Mouse (Mus musculus) testis, adult 2 months (tissue): ENCODE measurements around the gene Atp8b2. TPM values are rescaled to one million over a fixed set of nuclear protein-coding genes. Genes with fewer than 3 reads are reported as not detected.

Experiments
- H3K27ac ChIP-seq: fragments of 200-500 bp; 2 replicates; pipeline ENCODE4 v1.5.1; 2012; ENCODE audit warnings: low read depth, low read length; ENCODE audit not compliant: control insufficient read depth, insufficient read depth
- H3K27me3 ChIP-seq: fragments of 200-500 bp; 2 replicates; pipeline ENCODE4 v1.6.1; 2012; ENCODE audit warnings: mild to moderate bottlenecking, low read length, moderate library complexity; ENCODE audit not compliant: control insufficient read depth, insufficient read depth
- H3K36me3 ChIP-seq: fragments of 200-500 bp; 2 replicates; pipeline ENCODE4 v1.6.1; 2012; ENCODE audit warnings: mild to moderate bottlenecking, low read length; ENCODE audit not compliant: control insufficient read depth, insufficient read depth
- H3K4me1 ChIP-seq: fragments of 200-500 bp; 2 replicates; pipeline ENCODE4 v1.6.1; 2012; ENCODE audit warnings: low read length; ENCODE audit not compliant: control insufficient read depth, insufficient read depth
- H3K4me3 ChIP-seq: fragments of 200-500 bp; 2 replicates; pipeline ENCODE4 v1.5.1; 2012; ENCODE audit warnings: low read depth, mild to moderate bottlenecking, low read length, moderate library complexity, mixed read lengths; ENCODE audit not compliant: control insufficient read depth
- CTCF ChIP-seq: fragments of 200-500 bp; IDR thresholded peaks from 2 replicates; pipeline ENCODE4 v1.5.1; 2012; ENCODE audit warnings: low read depth, mild to moderate bottlenecking, inconsistent platforms, low read length, moderate library complexity; ENCODE audit not compliant: control insufficient read depth, insufficient read depth, insufficient replicate concordance
- POLR2A ChIP-seq: fragments of 200-500 bp; IDR thresholded peaks from 2 replicates; pipeline ENCODE4 v1.6.1; 2012; ENCODE audit warnings: low read depth, mild to moderate bottlenecking, inconsistent platforms, low read length, moderate library complexity; ENCODE audit not compliant: control insufficient read depth
- polyA plus RNA-seq: library from polyadenylated mRNA; depleted of rRNA; stranded (reverse); fragments of >200 nt; gene quantifications from 2 replicates; pipeline ENCODE4 v1.2.3, GENCODE M21; 2012

Atp8b2 gene
- polyA plus RNA-seq, 1 experiment: 39.9 TPM

DNA sequence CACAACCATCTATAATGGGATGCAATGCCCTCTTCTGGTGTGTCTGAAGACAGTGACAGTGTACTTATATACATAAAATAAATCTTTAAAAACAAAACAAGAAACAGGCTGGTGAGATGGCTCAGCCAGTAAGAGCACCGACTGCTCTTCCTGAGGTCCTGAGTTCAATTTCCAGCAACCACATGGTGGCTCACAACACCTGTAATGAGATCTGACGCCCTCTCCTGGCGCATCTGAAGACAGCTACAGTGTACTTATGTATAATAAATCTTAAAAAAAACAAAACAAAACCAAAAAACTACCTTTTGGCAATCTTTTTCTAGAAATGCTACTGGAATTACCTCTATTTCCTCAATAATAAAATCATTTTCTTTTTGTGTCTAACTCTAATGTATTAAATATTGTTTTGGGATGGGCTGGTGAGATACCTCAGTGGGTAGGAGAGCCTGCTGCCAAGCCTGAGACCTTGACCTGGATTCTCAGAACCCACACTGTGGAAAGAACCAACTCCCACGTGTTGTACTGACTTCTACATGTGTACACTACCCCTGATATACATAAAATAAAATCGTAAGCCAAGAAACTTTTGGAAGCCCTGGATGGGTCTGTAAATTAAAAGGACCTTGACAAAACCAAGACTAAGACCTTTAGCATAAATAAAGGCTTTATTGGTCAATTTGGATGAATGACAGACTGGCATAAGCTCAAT, 31.7 kb upstream of the Atp8b2 start:
- Histone ChIP-seq H3K4me3 (no peak overlapping the region), H3K27ac (no peak overlapping the region), H3K36me3 (no peaks in the 10 kb centered on the region), H3K27me3 (no peaks in the 10 kb centered on the region), H3K4me1 (no peaks in the 10 kb centered on the region; the same call in 1 of the 2 replicates)
- no peak for TF ChIP-seq POLR2A
- no peak for TF ChIP-seq CTCF

DNA sequence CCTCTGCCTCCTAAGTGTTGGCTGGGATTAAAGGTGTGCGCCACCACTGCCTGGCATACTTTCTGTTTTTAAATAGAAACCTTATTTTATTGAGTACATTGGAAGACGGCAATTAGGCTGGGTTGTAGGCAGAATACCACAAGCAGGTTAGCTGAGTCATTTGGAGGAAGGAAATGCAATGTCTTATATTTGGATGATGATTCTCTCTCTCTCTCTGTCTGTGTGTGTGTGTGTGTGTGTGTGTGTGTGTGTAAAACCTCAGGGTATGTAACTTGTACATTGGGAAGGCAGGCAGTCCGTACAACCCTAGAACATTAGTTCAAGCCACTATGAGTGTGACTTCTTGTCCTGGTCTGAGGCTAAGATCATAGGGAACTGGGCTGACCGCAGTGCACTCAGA, 24.5 kb upstream of the Atp8b2 start:
- Histone ChIP-seq H3K36me3 (no peaks in the 10 kb centered on the region), H3K4me3 (no peak overlapping the region), H3K4me1 (no peaks in the 10 kb centered on the region), H3K27me3 (no peaks in the 10 kb centered on the region), H3K27ac (no peak overlapping the region)
- TF ChIP-seq POLR2A: no peak
- no peak for TF ChIP-seq CTCF

DNA sequence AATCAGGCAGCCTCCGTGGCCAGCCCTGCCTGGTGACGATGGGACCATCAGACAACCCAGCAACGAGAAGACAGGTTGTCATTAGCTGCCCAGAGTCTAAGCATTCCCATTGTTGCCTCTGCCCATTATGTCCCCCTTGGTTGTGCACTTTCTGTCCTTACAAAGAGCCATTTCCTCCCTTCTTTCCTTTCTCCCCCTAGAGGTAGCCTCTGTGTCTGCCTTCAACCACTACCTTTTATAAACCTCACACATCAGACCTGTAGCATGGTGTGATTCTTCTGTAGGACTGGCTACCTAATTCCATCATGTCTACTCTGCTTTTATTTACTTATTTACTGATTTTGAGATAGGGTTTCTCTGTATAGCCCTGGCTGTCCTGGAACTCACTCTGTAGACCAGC, 23.9 kb upstream of the Atp8b2 start:
- Histone ChIP-seq H3K4me1 (no peaks in the 10 kb centered on the region), H3K27ac (no peak overlapping the region), H3K36me3 (no peaks in the 10 kb centered on the region), H3K4me3 (no peak overlapping the region), H3K27me3 (no peaks in the 10 kb centered on the region)
- TF ChIP-seq CTCF (no peak), POLR2A (no peak)

DNA sequence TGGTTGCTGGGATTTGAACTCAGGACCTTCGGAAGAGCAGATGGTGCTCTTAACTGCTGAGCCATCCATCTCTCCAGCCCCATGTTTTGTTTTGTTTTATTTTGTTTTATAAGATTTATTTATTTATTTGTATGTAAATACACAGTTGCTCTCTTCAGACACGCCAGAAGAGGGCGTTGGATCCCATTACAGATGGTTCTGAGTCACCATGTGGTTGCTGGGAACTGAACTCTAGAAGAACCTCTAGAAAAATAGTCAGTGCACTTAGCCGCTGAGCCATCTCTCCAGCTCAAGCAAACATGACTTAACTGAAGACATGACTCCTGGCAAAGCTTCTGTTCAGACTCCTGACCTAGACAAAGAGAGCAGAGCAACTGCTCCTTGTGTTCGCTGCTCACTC, 19.1 kb upstream of the Atp8b2 start:
- Histone ChIP-seq H3K4me1 (no peaks in the 10 kb centered on the region), H3K36me3 (no peaks in the 10 kb centered on the region), H3K27me3 (no peaks in the 10 kb centered on the region), H3K27ac (no peak overlapping the region), H3K4me3 (no peak overlapping the region)
- TF ChIP-seq POLR2A (no peak), CTCF (no peak)

DNA sequence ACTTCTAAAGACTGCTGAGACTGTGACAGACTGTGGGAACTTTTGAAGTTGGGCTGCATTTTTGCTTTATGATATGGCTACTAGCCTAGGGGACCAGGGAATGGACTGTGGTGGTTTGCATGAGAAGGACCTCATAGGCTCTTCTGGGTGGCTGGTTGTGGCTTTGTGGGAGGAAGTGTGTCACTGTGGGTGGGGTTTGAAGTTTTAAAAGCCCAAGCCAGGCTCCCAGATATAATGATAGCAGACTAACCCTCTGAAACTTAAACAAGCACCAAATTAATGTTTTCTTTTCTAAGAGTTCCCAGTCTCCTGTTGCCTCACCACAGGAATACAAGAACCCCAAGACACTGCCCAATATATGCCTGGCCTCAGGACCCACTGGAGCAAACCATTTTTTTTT, 13.6 kb upstream of the Atp8b2 start:
- H3K27me3 ChIP-seq: no peaks in the 10 kb centered on the region
- no peaks in the 10 kb centered on the region for H3K4me1 ChIP-seq
- H3K36me3 ChIP-seq: no peaks in the 10 kb centered on the region
- H3K4me3 ChIP-seq: no peak overlapping the region
- H3K27ac ChIP-seq: no peak overlapping the region
- TF ChIP-seq CTCF: no peak
- no peak for TF ChIP-seq POLR2A

DNA sequence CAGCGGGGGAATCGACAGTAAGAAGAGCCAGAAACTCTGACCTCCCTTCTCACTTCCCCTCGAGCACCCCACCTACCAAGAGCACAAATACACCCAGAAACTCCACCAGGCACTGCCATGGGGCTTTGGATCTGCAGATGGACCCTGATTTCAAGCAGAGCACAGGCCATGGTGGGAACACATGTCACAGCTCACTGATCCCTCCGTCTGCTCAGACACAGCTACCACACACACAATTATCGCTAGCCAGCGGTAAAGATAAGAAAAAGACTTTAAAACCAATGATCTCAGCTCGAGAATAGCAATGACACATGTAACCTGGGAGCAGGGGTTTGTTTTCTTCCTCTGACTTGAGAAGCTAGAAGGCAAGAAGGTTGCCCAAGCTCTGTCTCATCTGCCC, 5.2 kb upstream of the Atp8b2 start:
- no peaks in the 10 kb centered on the region for H3K36me3 ChIP-seq

DNA sequence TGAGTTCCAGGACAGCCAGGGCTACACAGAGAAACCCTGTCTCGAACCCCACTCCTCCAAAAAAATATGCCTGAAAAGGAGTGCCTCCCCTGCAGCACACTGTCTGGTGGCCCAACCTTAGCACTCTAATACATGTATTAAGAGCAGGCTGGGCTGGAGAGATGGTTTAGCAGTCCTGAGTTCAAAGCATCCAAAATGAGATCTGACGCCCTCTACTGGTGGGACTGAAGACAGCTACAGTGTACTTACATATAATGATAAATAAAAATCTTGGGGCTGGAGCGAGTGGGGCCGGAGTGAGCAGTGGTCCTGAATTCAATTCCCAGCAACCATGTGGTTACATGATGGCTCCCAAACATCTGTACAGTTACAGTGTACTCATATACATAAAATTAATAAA, 3.6 kb upstream of the Atp8b2 start:
- H3K27me3 ChIP-seq: no peaks in the 10 kb centered on the region
- no peak overlapping the region for H3K4me3 ChIP-seq
- no peak overlapping the region for H3K27ac ChIP-seq
- TF ChIP-seq CTCF (no peak), POLR2A (no peak)
- H3K36me3 ChIP-seq: no peaks in the 10 kb centered on the region
- peaks cover 10% of the 10 kb centered on the region for H3K4me1 ChIP-seq

More for the DNA sequence above, 5.2 kb upstream of the Atp8b2 start:
- TF ChIP-seq CTCF (no peak), POLR2A (no peak)
- H3K27me3 ChIP-seq: no peaks in the 10 kb centered on the region
- no peak overlapping the region for H3K4me3 ChIP-seq
- H3K4me1 ChIP-seq: peaks cover 4% of the 10 kb centered on the region
- no peak overlapping the region for H3K27ac ChIP-seq

DNA sequence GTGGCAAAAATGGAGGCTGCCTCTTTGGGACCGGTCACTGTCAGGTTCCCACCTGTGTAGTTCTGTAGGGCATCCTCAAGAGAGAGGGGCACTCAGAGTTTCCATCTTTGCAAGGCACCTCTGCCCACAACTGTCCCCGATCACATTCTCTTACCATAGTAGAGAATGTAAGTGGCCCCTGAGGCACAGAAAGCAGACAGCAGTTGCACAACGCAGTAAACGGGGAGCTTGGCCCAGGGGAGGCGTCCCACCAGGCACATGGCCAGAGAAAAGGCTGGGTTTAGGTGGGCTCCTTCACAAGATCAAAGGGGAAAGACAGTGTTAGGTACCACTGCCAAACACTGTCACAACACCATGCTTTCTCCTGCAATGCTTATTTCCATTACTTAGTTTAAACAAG, 2.7 kb upstream of the Atp8b2 start:
- Histone ChIP-seq H3K36me3 (no peaks in the 10 kb centered on the region), H3K27me3 (no peaks in the 10 kb centered on the region), H3K4me1 (peaks cover 17% of the 10 kb centered on the region), H3K27ac (peak overlapping the region; percentile 33), H3K4me3 (no peak overlapping the region)
- TF ChIP-seq POLR2A (no peak), CTCF (no peak)
